Mouse (Mus musculus): ENCODE measurements around the gene Yjefn3.

Yjefn3 gene

GRCm38 (mm10) chr8:69877992-69878391, 24.5 kb downstream of the Yjefn3 start:
- no peak for DNase-seq

GRCm38 (mm10) chr8:69877396-69877795, 25.1 kb downstream of the Yjefn3 start:
- DNase-seq, result no peak

GRCm38 (mm10) chr8:69876967-69877366, 25.5 kb downstream of the Yjefn3 start:
- DNase-seq, result no peak

- DNase-seq, result no peak
Measured at GRCm38 (mm10) chr8:69876097-69876496, 26.4 kb downstream of the Yjefn3 start.

GRCm38 (mm10) chr8:69874654-69875053, 27.9 kb downstream of the Yjefn3 start:
- DNase-seq, result no peak

- DNase-seq, result peak; percentile 70
Measured at GRCm38 (mm10) chr8:69874155-69874554, 28.4 kb downstream of the Yjefn3 start.

GRCm38 (mm10) chr8:69870907-69871306, 31.6 kb downstream of the Yjefn3 start:
- no peak for DNase-seq

- no peak for DNase-seq
Measured at GRCm38 (mm10) chr8:69870003-69870765, 32.3 kb downstream of the Yjefn3 start.

GRCm38 (mm10) chr8:69867696-69868326, 34.7 kb downstream of the Yjefn3 start:
- no peak for DNase-seq

- no peak for DNase-seq
Measured at GRCm38 (mm10) chr8:69864180-69864579, 38.3 kb downstream of the Yjefn3 start.

- DNase-seq, result no peak
Measured at GRCm38 (mm10) chr8:69863387-69864020, 39.0 kb downstream of the Yjefn3 start.

GRCm38 (mm10) chr8:69861251-69861650, 41.3 kb downstream of the Yjefn3 start:
- no peak for DNase-seq

- DNase-seq, result peak; percentile 39
Measured at GRCm38 (mm10) chr8:69860807-69861206, 41.7 kb downstream of the Yjefn3 start.

GRCm38 (mm10) chr8:69853869-69854268, 48.6 kb downstream of the Yjefn3 start:
- no peak for DNase-seq

- no peak for DNase-seq
Measured at GRCm38 (mm10) chr8:69850926-69851506, 51.5 kb downstream of the Yjefn3 start.

GRCm38 (mm10) chr8:69849899-69850298, 52.6 kb downstream of the Yjefn3 start:
- DNase-seq, result no peak

GRCm38 (mm10) chr8:69848951-69849350, 53.6 kb downstream of the Yjefn3 start:
- DNase-seq, result no peak

- DNase-seq, result no peak
Measured at GRCm38 (mm10) chr8:69847167-69848065, 55.1 kb downstream of the Yjefn3 start.
